Mouse (Mus musculus) layer of hippocampus, postnatal 10 days (tissue): Measurements from ENCODE around the gene Bnc2. TPM values are rescaled to one million over a fixed set of nuclear protein-coding genes. Genes with fewer than 3 reads are reported as not detected.

Experiments used
- total RNA-seq, 2 experiments: library from RNA; stranded (reverse); gene quantifications; 2 replicates each; pipeline ENCODE4 v1.2.3; 2021

Gene Bnc2
- total RNA-seq, 2 experiments from 2014 or later: 1.9 to 2.2 TPM

Other genes starting within 250 kb of the Bnc2 start
- 1 to 10 TPM; 6.8 to 7.2 TPM for gene Cntln, start 209.0 kb upstream of the Bnc2 start, total RNA-seq